Mouse (Mus musculus) stomach, postnatal 0 days (tissue): Measurements from ENCODE around the gene Lrmda. TPM values are rescaled to one million over a fixed set of nuclear protein-coding genes. Genes with fewer than 3 reads are reported as not detected.

Source experiments
- ATAC-seq: fragments of 200-750 bp; cut with Nextera tagmentation; 2 replicates; pipeline ENCODE4 v1.8.0; 2017; ENCODE audit not compliant: low FRiP score, low TSS enrichment
- DNase-seq: peaks from one replicate; pipeline ENCODE4 v3.0.0-alpha.2; 2016; ENCODE audit warnings: low spot score
- H3K27ac ChIP-seq: fragments of 300-500 bp; sonication (generic); replicated peaks from 2 replicates; pipeline ENCODE4 v1.5.1; 2014; ENCODE audit warnings: mild to moderate bottlenecking, control low read depth
- H3K27me3 ChIP-seq: fragments of 300-500 bp; sonication (generic); 2 replicates; pipeline ENCODE4 v1.6.1; 2014; ENCODE audit warnings: low read length; ENCODE audit not compliant: control insufficient read depth, insufficient read depth
- H3K36me3 ChIP-seq: fragments of 300-500 bp; sonication (generic); 2 replicates; pipeline ENCODE4 v1.6.1; 2014; ENCODE audit warnings: low read length, mixed read lengths; ENCODE audit not compliant: control insufficient read depth, insufficient read depth
- H3K4me1 ChIP-seq: fragments of 300-500 bp; sonication (generic); replicated peaks from 2 replicates; pipeline ENCODE4 v1.6.1; 2014; ENCODE audit warnings: antibody characterized with exemption; ENCODE audit not compliant: control insufficient read depth, insufficient read depth
- H3K4me2 ChIP-seq: fragments of 300-500 bp; sonication (generic); replicated peaks from 2 replicates; pipeline ENCODE4 v1.6.1; 2014; ENCODE audit warnings: low read depth, mild to moderate bottlenecking, control low read depth, moderate library complexity
- H3K4me3 ChIP-seq: fragments of 300-500 bp; sonication (generic); 2 replicates; pipeline ENCODE4 v1.5.1; 2014; ENCODE audit warnings: low read depth, low read length, control low read depth
- H3K9ac ChIP-seq: fragments of 300-500 bp; sonication (generic); 2 replicates; pipeline ENCODE4 v1.6.1; 2014; ENCODE audit warnings: mild to moderate bottlenecking, low read length, control low read depth, mixed read lengths
- H3K9me3 ChIP-seq: fragments of 300-500 bp; sonication (generic); 2 replicates; pipeline ENCODE4 v1.6.1; 2016; ENCODE audit warnings: low read length; ENCODE audit not compliant: control insufficient read depth
- CTCF ChIP-seq: IDR thresholded peaks from 2 replicates; pipeline ENCODE4 v1.5.1; 2016; ENCODE audit warnings: antibody characterized with exemption, low read depth, mild to moderate bottlenecking, moderate library complexity
- EP300 ChIP-seq: optimal IDR thresholded peaks from 2 replicates; pipeline ENCODE3; 2016; ENCODE audit warnings: antibody characterized with exemption
- WGBS: fragments of 180-500 bp; shearing (Covaris S2); extraction: QIAGEN DNeasy Blood & Tissue Kit; methylation state at CpG from one replicate; pipeline ENCODE4 v1.1.7; 2014; 5-methylcytosine and 5-hydroxymethylcytosine counted together
- polyA plus RNA-seq: library from polyadenylated mRNA; unstranded; fragments of >200 nt; fragmentation: Nextera tagmentation; extraction: Ambion mirVana; gene quantifications from 2 replicates; pipeline ENCODE4 v1.2.1, GENCODE M21; 2015

Lrmda gene
- polyA plus RNA-seq, 1 experiment from 2014 or later: 0.39 TPM

GRCm38 (mm10) chr14:22807726-22808594 is 788.4 kb downstream of the Lrmda start:
- H3K27ac ChIP-seq: peak overlapping the region; percentile 41; the same call in 1 of the 2 replicates
- DNase-seq (peak; percentile 68), ATAC-seq (peak; percentile 85)
- H3K9me3 ChIP-seq: no peaks in the 10 kb centered on the region
- peaks cover 4% of the 10 kb centered on the region; the same call in 1 of the 2 replicates for H3K4me1 ChIP-seq
- TF ChIP-seq CTCF (peak; percentile 88), EP300 (no peak)
- H3K4me3 ChIP-seq: no peak overlapping the region
- peak overlapping the region; percentile 44 for H3K4me2 ChIP-seq
- H3K9ac ChIP-seq: 0 out of 2 replicates have a peak overlapping the region, but pooled peaks have one; percentile 27
- WGBS: 8% methylated on average over 20 of the region's 20 CpGs
- H3K36me3 ChIP-seq: no peaks in the 10 kb centered on the region
- H3K27me3 ChIP-seq: no peaks in the 10 kb centered on the region

GRCm38 (mm10) chr14:22808595-22809166 is 789.2 kb downstream of the Lrmda start:
- H3K9ac ChIP-seq: no peak overlapping the region
- WGBS: 38% methylated on average over 5 of the region's 5 CpGs
- DNase-seq (no peak), ATAC-seq (no peak)
- H3K4me2 ChIP-seq: no peak overlapping the region
- no peak overlapping the region for H3K4me3 ChIP-seq
- no peaks in the 10 kb centered on the region for H3K36me3 ChIP-seq
- H3K9me3 ChIP-seq: no peaks in the 10 kb centered on the region
- H3K27me3 ChIP-seq: no peaks in the 10 kb centered on the region
- H3K4me1 ChIP-seq: peaks cover 4% of the 10 kb centered on the region; the same call in 1 of the 2 replicates
- TF ChIP-seq EP300: no peak
- no peak for TF ChIP-seq CTCF
- H3K27ac ChIP-seq: peak overlapping the region; percentile 41; the same call in 1 of the 2 replicates

GRCm38 (mm10) chr14:22809229-22809628 is 789.7 kb downstream of the Lrmda start:
- H3K4me1 ChIP-seq: peaks cover 4% of the 10 kb centered on the region; the same call in 1 of the 2 replicates
- no peak overlapping the region for H3K4me2 ChIP-seq
- DNase-seq (peak; percentile 35), ATAC-seq (no peak)
- peak overlapping the region; percentile 64 for H3K27ac ChIP-seq
- H3K9me3 ChIP-seq: no peaks in the 10 kb centered on the region
- TF ChIP-seq EP300 (no peak), CTCF (no peak)
- H3K36me3 ChIP-seq: no peaks in the 10 kb centered on the region
- no peak overlapping the region for H3K9ac ChIP-seq
- whole genome bisulfite sequencing: 46% methylated on average over 3 of the region's 3 CpGs
- no peak overlapping the region for H3K4me3 ChIP-seq
- no peaks in the 10 kb centered on the region for H3K27me3 ChIP-seq

GRCm38 (mm10) chr14:22810531-22810930 is 791.0 kb downstream of the Lrmda start:
- Histone ChIP-seq H3K9ac (no peak overlapping the region), H3K27me3 (no peaks in the 10 kb centered on the region), H3K27ac (0 out of 2 replicates have a peak overlapping the region, but pooled peaks have one; percentile 10), H3K4me2 (no peak overlapping the region), H3K36me3 (no peaks in the 10 kb centered on the region), H3K9me3 (no peaks in the 10 kb centered on the region), H3K4me1 (peaks cover 4% of the 10 kb centered on the region; the same call in 1 of the 2 replicates), H3K4me3 (no peak overlapping the region)
- no peak for TF ChIP-seq EP300
- no peak for ATAC-seq
- 21% methylated on average over 1 of the region's 1 CpGs for WGBS
- DNase-seq: no peak

- no peak for ATAC-seq
- DNase-seq: no peak
- Histone ChIP-seq H3K4me2 (no peak overlapping the region), H3K4me3 (no peak overlapping the region), H3K27ac (peak overlapping the region; percentile 79), H3K36me3 (no peaks in the 10 kb centered on the region), H3K9ac (no peak overlapping the region), H3K9me3 (no peaks in the 10 kb centered on the region), H3K27me3 (no peaks in the 10 kb centered on the region), H3K4me1 (peaks cover 4% of the 10 kb centered on the region; the same call in 1 of the 2 replicates)
- TF ChIP-seq EP300: no peak
- no peak for TF ChIP-seq CTCF
- 37% methylated on average over 6 of the region's 6 CpGs for WGBS
Measured at GRCm38 (mm10) chr14:22812824-22813223, 793.3 kb downstream of the Lrmda start.

- H3K4me1 ChIP-seq: peaks cover 4% of the 10 kb centered on the region; the same call in 1 of the 2 replicates
- peak overlapping the region; percentile 79; the same call in 1 of the 2 replicates for H3K27ac ChIP-seq
- no peak for TF ChIP-seq CTCF
- TF ChIP-seq EP300: no peak
- ATAC-seq (no peak), DNase-seq (no peak)
- no peak overlapping the region for H3K4me2 ChIP-seq
- no peaks in the 10 kb centered on the region for H3K36me3 ChIP-seq
- H3K4me3 ChIP-seq: no peak overlapping the region
- 37% methylated on average over 7 of the region's 7 CpGs for WGBS
- H3K27me3 ChIP-seq: no peaks in the 10 kb centered on the region
- no peaks in the 10 kb centered on the region for H3K9me3 ChIP-seq
- no peak overlapping the region for H3K9ac ChIP-seq
Measured at GRCm38 (mm10) chr14:22813389-22813788, 793.9 kb downstream of the Lrmda start.
